Mouse (Mus musculus): Measurements from ENCODE around the gene Cnp. TPM values are rescaled to one million over a fixed set of nuclear protein-coding genes. Genes with fewer than 3 reads are reported as not detected.

Gene Cnp
- polyA plus RNA-seq (2012; rRNA removed) = 10.0 and 14.6 TPM in 2 replicates

DNA sequence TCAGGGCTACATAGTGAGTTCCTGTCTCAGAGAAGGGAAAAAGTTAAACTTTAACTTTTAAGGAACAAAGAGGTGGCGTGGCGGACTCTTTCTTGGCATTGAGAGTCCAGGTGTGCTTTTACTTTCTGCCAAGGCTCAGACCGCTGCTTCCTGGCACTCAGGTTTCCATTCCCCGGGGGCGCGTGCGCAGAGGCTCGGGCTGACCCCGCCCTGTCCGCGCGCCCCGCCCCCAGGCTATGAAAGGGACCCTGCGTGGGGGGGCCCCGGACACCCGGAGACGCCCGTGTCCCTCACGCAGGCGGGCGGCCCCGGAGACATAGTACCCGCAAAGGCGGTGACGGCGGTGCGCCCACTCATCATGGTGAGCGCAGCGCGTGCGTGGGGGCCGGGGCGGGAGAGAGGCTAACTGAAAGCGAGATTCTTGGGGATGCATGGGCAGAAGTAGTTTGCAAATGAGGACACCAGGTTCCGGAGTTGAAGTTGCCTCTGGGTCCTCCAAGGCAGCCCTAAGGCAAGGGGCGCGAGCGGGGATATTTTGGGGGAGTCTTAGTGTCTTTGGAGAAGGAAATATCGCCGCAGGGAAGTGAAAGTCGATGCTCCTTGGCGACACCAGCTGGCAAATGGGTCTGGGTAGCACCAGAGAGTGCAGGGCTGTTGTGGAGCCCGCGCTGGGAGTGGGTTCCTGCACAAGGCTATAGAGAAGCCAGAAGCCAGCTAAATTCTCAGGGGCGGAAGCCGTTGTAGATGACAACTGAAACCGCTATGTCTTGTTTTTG lies at the start of gene Cnp:
Cnp (plus strand) TSS at position 197 of the 776 bp plus-strand sequence.

DNA sequence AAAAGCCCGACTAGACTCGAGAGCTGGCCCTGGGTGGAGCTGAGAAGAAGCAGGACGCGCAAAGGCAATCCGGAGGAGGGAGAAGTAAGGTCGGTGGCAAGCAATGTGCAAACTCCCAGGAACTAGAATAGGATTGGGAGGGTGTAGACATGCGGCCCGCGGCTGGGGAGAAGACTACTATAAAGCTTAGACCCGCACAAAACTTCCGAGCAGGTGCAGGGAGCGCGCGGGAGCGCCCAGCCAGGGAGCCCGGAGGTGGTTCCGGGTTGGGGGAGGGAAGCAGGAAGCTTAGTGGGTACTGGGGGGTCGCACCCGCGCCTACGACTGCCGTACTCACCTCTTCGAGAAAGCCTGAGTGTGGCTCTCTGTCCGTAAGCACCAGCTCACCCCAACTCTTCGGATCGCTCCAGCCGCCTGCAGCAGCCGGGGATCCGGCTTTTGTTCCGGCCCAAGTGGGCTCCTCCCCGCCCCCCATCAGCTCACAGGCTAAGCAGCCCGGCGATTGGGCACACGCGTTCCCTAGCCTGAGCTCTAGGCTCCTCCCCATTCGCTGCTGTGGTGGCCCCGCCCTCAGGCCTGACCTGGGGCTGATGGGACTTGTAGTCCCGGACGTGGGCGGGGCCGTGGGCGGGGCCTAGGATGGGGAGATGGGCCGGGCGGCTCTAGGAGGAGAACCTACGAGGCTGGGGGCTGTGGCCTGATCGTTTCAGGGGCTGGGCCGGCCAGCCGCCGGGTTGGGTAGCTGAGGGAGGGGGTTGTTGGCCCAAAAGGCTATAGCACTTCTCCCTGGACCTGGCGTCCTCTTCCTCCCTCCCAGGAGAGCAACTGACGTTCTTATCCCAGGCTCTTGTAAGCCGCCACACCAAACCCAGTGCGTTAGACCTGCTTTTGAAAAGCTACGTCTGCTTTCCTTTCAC lies 47.0 kb upstream of the Cnp start, which contains the start of gene Acly:
Acly (minus strand) TSS at position 543 of the 917 bp plus-strand sequence.

GRCm38 (mm10) chr11:100544832-100545745 lies 29.6 kb upstream of the Cnp start, which contains the start of gene Ttc25:
Ttc25 (plus strand) TSS chr11:100545607.

DNA sequence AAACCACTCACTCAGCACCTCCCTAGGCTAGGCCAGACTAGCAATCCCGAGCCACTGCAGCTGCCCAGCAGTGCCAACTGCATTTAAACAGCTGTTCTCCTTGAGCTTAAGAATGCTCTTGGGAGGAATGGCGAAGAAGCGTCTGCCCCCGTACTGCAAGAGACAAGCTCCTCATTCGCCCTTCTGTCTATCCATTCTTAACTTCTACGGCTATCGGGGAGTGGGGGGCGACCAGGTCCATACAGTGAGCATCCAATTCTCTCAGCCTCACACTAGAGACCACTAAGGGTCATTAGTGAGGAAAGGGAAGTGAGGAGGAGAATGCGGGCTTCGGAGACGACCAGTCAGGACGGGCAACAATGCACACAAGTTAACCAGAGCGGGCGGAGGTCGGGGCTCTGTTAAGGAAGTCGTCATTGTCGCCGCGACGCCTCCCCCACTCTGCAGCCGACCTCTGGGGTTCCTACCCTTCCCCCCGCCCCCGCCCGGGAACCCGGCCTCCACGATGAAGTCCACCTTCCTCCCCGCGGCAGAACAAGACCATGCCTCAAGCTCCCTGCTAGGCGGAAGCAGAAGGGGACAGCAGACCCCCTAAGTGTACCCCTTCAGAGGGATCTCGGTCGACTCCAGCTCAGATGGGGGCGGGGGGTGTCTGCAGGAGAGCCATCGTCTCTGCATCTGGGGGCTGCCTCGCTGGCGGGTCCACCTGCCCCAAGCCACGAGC lies 44.2 kb downstream of the Cnp start, which contains the start of gene Nkiras2:
Nkiras2 (plus strand) TSS at position 484 of the 724 bp plus-strand sequence.

GRCm38 (mm10) chr11:100619982-100620381 lies 45.3 kb downstream of the Cnp start, which contains the start of gene Dnajc7:
Dnajc7 (minus strand) TSS chr11:100620168.

Other genes with a start within 250 kb of the Cnp start
- gene Gast, start 240.5 kb upstream of the Cnp start, polyA plus RNA-seq (2012; rRNA removed) = 0.19 TPM in 1 of 2 replicates, not detected in the other
- gene Hap1, start 218.8 kb upstream of the Cnp start, polyA plus RNA-seq (2012; rRNA removed) = 33.8 and 134 TPM in 2 replicates
- 21.6 and 38.3 TPM in 2 replicates for gene Jup, start 177.1 kb upstream of the Cnp start, polyA plus RNA-seq (2012; rRNA removed)
- gene P3h4, start 160.1 kb upstream of the Cnp start, polyA plus RNA-seq (2012; rRNA removed) = 16.9 and 31.2 TPM in 2 replicates
- gene Fkbp10, start 159.2 kb upstream of the Cnp start, polyA plus RNA-seq (2012; rRNA removed) = 28.6 and 64.3 TPM in 2 replicates
- gene Nt5c3b, start 133.1 kb upstream of the Cnp start, polyA plus RNA-seq (2012; rRNA removed) = 71.6 and 105 TPM in 2 replicates
- gene Klhl10, start 133.0 kb upstream of the Cnp start, polyA plus RNA-seq (2012; rRNA removed) = 0.86 and 1.3 TPM in 2 replicates
- gene Klhl11, start 102.2 kb upstream of the Cnp start, polyA plus RNA-seq (2012; rRNA removed) = 9.5 and 9.8 TPM in 2 replicates
- 174 and 188 TPM in 2 replicates for gene Acly, start 46.9 kb upstream of the Cnp start, polyA plus RNA-seq (2012; rRNA removed)
- gene Ttc25, start 29.3 kb upstream of the Cnp start, polyA plus RNA-seq (2012; rRNA removed) = 1.1 and 1.6 TPM in 2 replicates
- gene Nkiras2, start 44.3 kb downstream of the Cnp start, polyA plus RNA-seq (2012; rRNA removed) = 67.2 and 77.8 TPM in 2 replicates
- 267 and 311 TPM in 2 replicates for gene Dnajc7, start 45.3 kb downstream of the Cnp start, polyA plus RNA-seq (2012; rRNA removed)
- 0.35 and 0.65 TPM in 2 replicates for gene Zfp385c, start 117.6 kb downstream of the Cnp start, polyA plus RNA-seq (2012; rRNA removed)
- 3.2 and 3.3 TPM in 2 replicates for gene Dhx58, start 129.4 kb downstream of the Cnp start, polyA plus RNA-seq (2012; rRNA removed)
- gene Kat2a, start 137.6 kb downstream of the Cnp start, polyA plus RNA-seq (2012; rRNA removed) = 49.7 and 54.3 TPM in 2 replicates
- 0.21 TPM in 1 of 2 replicates, not detected in the other for gene Hspb9, start 138.9 kb downstream of the Cnp start, polyA plus RNA-seq (2012; rRNA removed)
- gene Rab5c, start 163.3 kb downstream of the Cnp start, polyA plus RNA-seq (2012; rRNA removed) = 91.1 and 137 TPM in 2 replicates
- gene Kcnh4, start 185.0 kb downstream of the Cnp start, polyA plus RNA-seq (2012; rRNA removed) = 6.4 and 7.2 TPM in 2 replicates
- 0.28 TPM in 1 of 2 replicates, not detected in the other for gene Hcrt, start 188.0 kb downstream of the Cnp start, polyA plus RNA-seq (2012; rRNA removed)
- 5.8 and 6.6 TPM in 2 replicates for gene Ghdc, start 196.1 kb downstream of the Cnp start, polyA plus RNA-seq (2012; rRNA removed)